Mouse (Mus musculus) ovary, adult 2 months (tissue): Measurements from ENCODE around the gene Creld2. TPM values are rescaled to one million over a fixed set of nuclear protein-coding genes. Genes with fewer than 3 reads are reported as not detected.

ENCODE experiments used
- polyA plus RNA-seq: library from polyadenylated mRNA; depleted of rRNA; stranded (reverse); fragments of >200 nt; gene quantifications from 2 replicates; pipeline ENCODE4 v1.2.3, GENCODE M21; 2012; rRNA removed

Creld2 gene
- polyA plus RNA-seq: 139 and 159 TPM in 2 replicates

DNA sequence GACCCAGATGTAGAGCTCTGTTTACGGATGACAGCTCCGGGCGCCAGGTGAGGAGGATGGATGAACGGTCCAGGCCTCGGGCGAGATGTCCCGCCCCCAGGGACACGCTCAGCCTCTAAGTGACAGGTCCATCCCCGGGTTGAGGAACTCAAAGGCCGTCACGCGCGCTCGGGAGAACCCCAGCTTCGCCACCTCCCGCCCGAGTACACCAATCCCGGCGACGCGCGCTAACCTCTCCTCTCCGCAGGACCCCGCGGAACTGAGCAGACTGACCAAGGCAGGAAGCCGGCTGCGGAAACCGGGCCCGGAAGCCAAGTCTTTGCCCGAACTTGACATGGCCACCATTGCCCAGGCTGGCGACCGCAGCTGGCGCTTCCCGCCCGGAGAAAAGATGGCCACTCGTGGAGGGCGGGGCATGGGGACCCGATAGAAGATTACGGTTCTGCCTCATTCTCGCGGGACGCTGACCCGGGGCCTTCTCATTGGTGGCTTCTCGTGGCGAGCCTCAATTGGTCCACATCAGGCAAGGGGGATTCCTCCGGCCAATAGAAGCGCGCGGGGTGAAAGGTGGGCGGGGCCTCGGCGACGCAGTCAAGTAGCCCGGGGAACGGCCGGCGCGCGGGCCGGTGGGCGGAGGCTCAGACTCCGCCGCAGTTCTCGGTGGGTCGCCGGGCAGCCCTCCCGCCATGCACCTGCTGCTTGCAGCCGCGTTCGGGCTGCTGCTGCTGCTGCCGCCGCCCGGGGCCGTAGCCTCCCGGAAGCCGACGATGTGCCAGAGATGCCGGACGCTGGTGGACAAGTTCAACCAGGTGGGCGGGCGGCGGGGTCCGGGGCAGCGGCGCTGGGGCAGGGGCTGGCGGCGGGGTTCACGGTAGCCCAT, at the start of gene Creld2, which contains the start of gene Alg12:
TSS of gene Creld2 (plus strand) at position 621 of the 880 bp plus-strand sequence.
TSS of gene Alg12 (minus strand) at position 293 of the 880 bp plus-strand sequence.

DNA sequence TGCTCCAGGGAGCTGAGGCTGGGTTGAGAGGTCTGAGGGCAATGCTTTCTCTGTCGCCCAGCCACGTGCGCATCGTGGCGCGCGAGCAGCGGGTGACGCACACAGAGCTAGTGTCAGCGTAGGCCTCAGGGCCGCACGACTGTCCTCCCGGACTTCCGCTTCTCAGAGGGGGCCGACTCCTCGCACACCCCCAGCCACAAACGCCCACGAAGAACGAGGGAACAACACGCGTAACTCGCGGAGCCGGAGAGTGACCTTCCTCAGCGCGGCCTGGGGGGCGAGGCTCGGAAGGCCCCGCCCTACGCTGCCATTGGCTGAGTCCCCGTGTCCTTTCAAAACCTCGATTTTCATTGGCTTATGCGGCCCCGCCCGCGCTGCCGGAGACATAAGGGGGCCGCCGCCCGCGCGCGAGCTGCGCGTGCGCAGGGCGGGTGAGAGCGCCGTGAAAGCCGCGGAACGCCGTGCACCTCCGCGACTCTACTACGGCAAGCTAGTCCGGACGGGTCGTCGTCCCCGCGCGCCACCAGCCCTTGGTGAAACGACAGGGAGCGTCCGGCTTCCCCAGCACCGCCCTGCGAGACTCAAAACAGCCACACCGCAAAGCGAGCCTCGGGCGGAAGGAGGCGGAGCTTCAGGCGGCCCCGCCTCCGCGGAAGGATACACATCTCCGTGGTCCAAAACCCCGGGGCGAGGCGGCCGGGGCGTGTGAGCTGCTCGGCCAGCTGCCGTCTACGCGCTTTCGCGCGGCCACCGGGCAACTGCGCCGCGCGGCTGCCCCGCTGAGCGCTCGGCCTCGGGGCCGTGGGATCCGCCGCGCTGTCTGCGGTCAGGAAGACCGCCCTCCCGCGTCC, 42.6 kb downstream of the Creld2 start, which contains the start of gene Pim3:
TSS of gene Pim3 (plus strand) at position 415 of the 851 bp plus-strand sequence.

Other genes with a start within 250 kb of the Creld2 start
- not detected in 2 replicates for gene Zdhhc25, start 219.3 kb upstream of the Creld2 start, polyA plus RNA-seq
- gene Brd1, start 85.4 kb upstream of the Creld2 start, polyA plus RNA-seq: 15.8 and 16.7 TPM in 2 replicates
- 4.3 and 4.9 TPM in 2 replicates for gene Zbed4, start 68.0 kb upstream of the Creld2 start, polyA plus RNA-seq
- gene Alg12, start 328 bp upstream of the Creld2 start, polyA plus RNA-seq: 28.6 and 32.4 TPM in 2 replicates
- 63.3 and 98.5 TPM in 2 replicates for gene Pim3, start 42.5 kb downstream of the Creld2 start, polyA plus RNA-seq
- gene Ttll8, start 134.8 kb downstream of the Creld2 start, polyA plus RNA-seq: 0.20 and 0.26 TPM in 2 replicates
- 2.1 and 2.5 TPM in 2 replicates for gene Mlc1, start 159.4 kb downstream of the Creld2 start, polyA plus RNA-seq
- gene Mov10l1, start 163.3 kb downstream of the Creld2 start, polyA plus RNA-seq: 0.34 and 0.67 TPM in 2 replicates
- 0.62 and 0.70 TPM in 2 replicates for gene Panx2, start 240.1 kb downstream of the Creld2 start, polyA plus RNA-seq